22 mouse cellular contexts compared by ENCODE assay signal in genomic region chr6:118736491-118736890, GRCm38 (mm10).
DNase-seq lines count a peak whose midpoint lies in the region; ATAC-seq and TF ChIP-seq lines count a peak whose summit lies in the region.
"Had no signal": no experiment of that assay in that cellular context is flagged by ENCODE, and none has a peak within 500 bp of the region (broad histone marks: within the 10 kb centered on the region; RNA-seq: fewer than 3 reads in every experiment).

No protein-coding gene starts in this region.

- no peaks in the 10 kb centered on the region for H3K9me3 ChIP-seq in stomach, embryonic 16.5 days (replicated peaks; ENCODE audit: control insufficient read depth, low read length)
- H3K9me3 ChIP-seq in stomach, postnatal 0 days (ENCODE audit: control insufficient read depth, low read length) = no peaks in the 10 kb centered on the region
- H3K9me3 ChIP-seq in heart, embryonic 10.5 days = no peaks in the 10 kb centered on the region
- H3K9me3 ChIP-seq: embryonic facial prominence, embryonic 12.5 days; forebrain, embryonic 15.5 days; heart, embryonic 15.5 days; hindbrain, embryonic 10.5 days; hindbrain, embryonic 15.5 days had no signal

- no peak overlapping the region for H3K9ac ChIP-seq in stomach, embryonic 16.5 days (ENCODE audit: low read length)
- H3K9ac ChIP-seq in stomach, postnatal 0 days (ENCODE audit: low read length) = no peak overlapping the region
- H3K9ac ChIP-seq: embryonic facial prominence, embryonic 12.5 days; forebrain, embryonic 15.5 days; heart, embryonic 15.5 days; hindbrain, embryonic 15.5 days had no signal

- intact Hi-C loops in heart, postnatal 36 days (cut with DNase I) = no loop called here

- ATAC-seq in stomach, embryonic 16.5 days (ENCODE audit: insufficient read depth, low FRiP score) = no peak
- ATAC-seq in stomach, postnatal 0 days (ENCODE audit: low FRiP score, low TSS enrichment) = no peak
- ATAC-seq: CD4-positive, CD25-positive, alpha-beta regulatory T cell, adult 4 months; forebrain, embryonic 15.5 days had no signal

- no peaks in the 10 kb centered on the region for H3K27me3 ChIP-seq in stomach, embryonic 16.5 days (ENCODE audit: control insufficient read depth, insufficient read depth, low read length)
- H3K27me3 ChIP-seq in stomach, postnatal 0 days (ENCODE audit: control insufficient read depth, insufficient read depth, low read length) = no peaks in the 10 kb centered on the region
- H3K27me3 ChIP-seq in heart, embryonic 10.5 days (ENCODE audit: insufficient read depth, poor library complexity, severe bottlenecking) = no peaks in the 10 kb centered on the region
- H3K27me3 ChIP-seq: embryonic facial prominence, embryonic 12.5 days; forebrain, embryonic 15.5 days; heart, embryonic 15.5 days; hindbrain, embryonic 15.5 days had no signal

- no peak overlapping the region for H3K4me2 ChIP-seq in stomach, embryonic 16.5 days (ENCODE audit: low read depth, low read length)
- no peak overlapping the region for H3K4me2 ChIP-seq in stomach, postnatal 0 days (replicated peaks; ENCODE audit: low read depth)
- H3K4me2 ChIP-seq: embryonic facial prominence, embryonic 12.5 days; forebrain, embryonic 15.5 days; heart, embryonic 11.5 days; heart, embryonic 15.5 days; hindbrain, embryonic 15.5 days had no signal

- no peak for TF ChIP-seq EP300 in stomach, postnatal 0 days (optimal IDR thresholded peaks at IDR 0.05)

- WGBS in stomach, embryonic 16.5 days = 72% methylated on average over 7 of the region's 7 CpGs
- 68% methylated on average over 7 of the region's 7 CpGs for WGBS in stomach, postnatal 0 days
- 77% methylated on average over 7 of the region's 7 CpGs for WGBS in heart, embryonic 10.5 days

- TF ChIP-seq CTCF in stomach, postnatal 0 days (IDR thresholded peaks at IDR 0.05; ENCODE audit: low read depth) = no peak

- 0 out of 2 replicates have a peak overlapping the region, but pooled peaks have one; percentile 1 for H3K27ac ChIP-seq in stomach, embryonic 16.5 days (ENCODE audit: low read length)
- no peak overlapping the region for H3K27ac ChIP-seq in stomach, postnatal 0 days (replicated peaks)
- H3K27ac ChIP-seq in heart, embryonic 10.5 days = no peak overlapping the region
- H3K27ac ChIP-seq: embryonic facial prominence, embryonic 12.5 days; forebrain, embryonic 15.5 days; heart, embryonic 15.5 days; hindbrain, embryonic 10.5 days; hindbrain, embryonic 15.5 days had no signal

- DNase-seq in cerebellum, adult 11 months = peak; percentile 47
- no peak for DNase-seq in cerebellum, postnatal 4 days (ENCODE audit: low spot score in 2 of 2)
- no peak for DNase-seq in stomach, postnatal 0 days (ENCODE audit: low spot score)
- peak; percentile 58 to 71 for DNase-seq in cerebellum, postnatal 10 days
- DNase-seq in heart, postnatal 36 days = no peak
- DNase-seq in heart, embryonic 10.5 days (ENCODE audit: low spot score) = no peak
- DNase-seq: adrenal gland, adult 8-10 months; adrenal gland, postnatal 36 days; B cell, adult 2 months; embryo, embryonic 11 days; gastrocnemius, postnatal 36 days; heart, adult 11 months; heart, postnatal 14 days had no signal

- H3K4me3 ChIP-seq in stomach, embryonic 16.5 days (replicated peaks; ENCODE audit: low read length) = no peak overlapping the region
- no peak overlapping the region for H3K4me3 ChIP-seq in stomach, postnatal 0 days (ENCODE audit: low read depth, low read length)
- H3K4me3 ChIP-seq in heart, embryonic 10.5 days = no peak overlapping the region
- H3K4me3 ChIP-seq: embryonic facial prominence, embryonic 12.5 days; forebrain, embryonic 15.5 days; heart, embryonic 15.5 days; hindbrain, embryonic 10.5 days; hindbrain, embryonic 15.5 days had no signal

- no peaks in the 10 kb centered on the region for H3K4me1 ChIP-seq in stomach, embryonic 16.5 days (ENCODE audit: control insufficient read depth, insufficient read depth, low read length)
- no peaks in the 10 kb centered on the region for H3K4me1 ChIP-seq in stomach, postnatal 0 days (replicated peaks; ENCODE audit: control insufficient read depth, insufficient read depth)
- peaks cover 7% of the 10 kb centered on the region; the same call in 1 of the 2 replicates for H3K4me1 ChIP-seq in heart, embryonic 10.5 days
- H3K4me1 ChIP-seq: embryonic facial prominence, embryonic 12.5 days; hindbrain, embryonic 10.5 days; hindbrain, embryonic 15.5 days had no signal

- H3K36me3 ChIP-seq in stomach, embryonic 16.5 days (ENCODE audit: control insufficient read depth, insufficient read depth, low read length) = no peaks in the 10 kb centered on the region
- H3K36me3 ChIP-seq in stomach, postnatal 0 days (ENCODE audit: control insufficient read depth, insufficient read depth, low read length) = no peaks in the 10 kb centered on the region
- peaks cover 35% of the 10 kb centered on the region for H3K36me3 ChIP-seq in heart, embryonic 10.5 days
- H3K36me3 ChIP-seq: G1E; hindbrain, embryonic 10.5 days had no signal

Comparison
In these comparisons a context has a peak if more than half of its experiments do, and no peak if none do; other contexts are left out.
1. DNase-seq: peak in cerebellum, adult 11 months (single experiment) and cerebellum, postnatal 10 days (2 of 2); none in cerebellum, postnatal 4 days (0 of 2), stomach, postnatal 0 days (single experiment), heart, postnatal 36 days (0 of 2) and heart, embryonic 10.5 days (single experiment).